Mouse (Mus musculus): ENCODE data around the gene Olfr96.

GRCm38 (mm10) chr17:37263626-37264025, 43.7 kb downstream of the Olfr96 start, which contains the start of gene Olfr98:
- TF ChIP-seq CTCF (IDR thresholded peaks at IDR 0.05; ENCODE audit: insufficient read depth, low read length) = no peak
- no peak for TF ChIP-seq POLR2A (IDR thresholded peaks at IDR 0.05; ENCODE audit: borderline replicate concordance, extremely low read depth, low read depth, low read length)

Data from lung, adult 2 months (tissue).